Mouse (Mus musculus) MN1 (cell line): ENCODE data around the gene Nop2.

Source experiments
- DNase-seq: peaks from one replicate; pipeline ENCODE4 v3.0.0-alpha.2; 2016; ENCODE audit warnings: low spot score

Gene Nop2

GRCm38 (mm10) chr6:125172474-125172873, 40.8 kb downstream of the Nop2 start:
- DNase-seq = no peak

GRCm38 (mm10) chr6:125173256-125173655, 41.5 kb downstream of the Nop2 start:
- DNase-seq = no peak

- no peak for DNase-seq
These were observed 43.8 kb downstream of the Nop2 start for GRCm38 (mm10) chr6:125175469-125175868.

GRCm38 (mm10) chr6:125179601-125180000, 47.9 kb downstream of the Nop2 start:
- no peak for DNase-seq

GRCm38 (mm10) chr6:125182133-125182532, 50.4 kb downstream of the Nop2 start:
- no peak for DNase-seq

- no peak for DNase-seq
These were observed 54.5 kb downstream of the Nop2 start for GRCm38 (mm10) chr6:125186203-125186602.

- DNase-seq = no peak
These were observed 59.1 kb downstream of the Nop2 start for GRCm38 (mm10) chr6:125190816-125191215.

- DNase-seq = peak; percentile 98
These were observed 59.8 kb downstream of the Nop2 start, which contains the start of the genes Ncapd2 and Mrpl51 for GRCm38 (mm10) chr6:125191332-125192015. Gene Ncapd2 (minus strand): TSS chr6:125191701. Gene Mrpl51 (plus strand): TSS chr6:125191801.

GRCm38 (mm10) chr6:125192016-125192714, 60.5 kb downstream of the Nop2 start:
- DNase-seq = peak; percentile 94

GRCm38 (mm10) chr6:125192841-125193240, 61.1 kb downstream of the Nop2 start:
- no peak for DNase-seq

- DNase-seq = no peak
These were observed 61.7 kb downstream of the Nop2 start for GRCm38 (mm10) chr6:125193390-125193789.
